Mouse (Mus musculus) MEL (cell line): ENCODE data around the gene D630039A03Rik. TPM values are rescaled to one million over a fixed set of nuclear protein-coding genes. Genes with fewer than 3 reads are reported as not detected.

Experiments
- DNase-seq: peaks from one replicate; pipeline ENCODE4 v3.0.0; 2011; ENCODE audit warnings: low read depth, low spot score
- H3K27ac ChIP-seq: 2 replicates; pipeline ENCODE4 v1.5.1; 2012; ENCODE audit warnings: low read depth, mild to moderate bottlenecking, control low read depth, low read length, moderate library complexity; ENCODE audit not compliant: control insufficient read depth
- H3K27me3 ChIP-seq, 2 experiments: fragments of 150-350 bp in 1 of 2; sonication (generic) in 1 of 2; 2 replicates each; pipeline ENCODE4 v1.6.1; 2012; ENCODE audit warnings: low read length in 2 of 2, mild to moderate bottlenecking in 2 of 2, improper control_type of control experiment in 1 of 2, moderate library complexity in 1 of 2; ENCODE audit not compliant: insufficient read depth in 2 of 2, control insufficient read depth in 1 of 2
- H3K36me3 ChIP-seq, 2 experiments: 2 replicates each; pipeline ENCODE4 v1.6.1; 2012 to 2014; ENCODE audit warnings: low read length in 2 of 2, improper control_type of control experiment in 1 of 2, inconsistent platforms in 1 of 2, mild to moderate bottlenecking in 1 of 2; ENCODE audit not compliant: insufficient read depth in 2 of 2, control insufficient read depth in 1 of 2
- H3K4me1 ChIP-seq, 2 experiments: fragments of 150-350 bp in 1 of 2; sonication (generic) in 1 of 2; 2 replicates each; pipeline ENCODE4 v1.6.1; 2012; ENCODE audit warnings: low read length in 2 of 2, improper control_type of control experiment in 1 of 2, mild to moderate bottlenecking in 1 of 2; ENCODE audit not compliant: insufficient read depth in 2 of 2, control insufficient read depth in 1 of 2
- H3K4me3 ChIP-seq, 2 experiments: fragments of 150-350 bp in 1 of 2; sonication (generic) in 1 of 2; 2 replicates each; pipeline ENCODE4 v1.5.1; 2012; ENCODE audit warnings: low read depth in 2 of 2, low read length in 2 of 2, mild to moderate bottlenecking in 2 of 2, moderate library complexity in 2 of 2, control low read depth in 1 of 2, improper control_type of control experiment in 1 of 2; ENCODE audit not compliant: control insufficient read depth in 1 of 2, insufficient read depth in 1 of 2
- H3K79me2 ChIP-seq: 2 replicates; pipeline ENCODE4 v1.6.1; 2012; ENCODE audit warnings: mild to moderate bottlenecking, low read length, moderate library complexity; ENCODE audit not compliant: control insufficient read depth, poor library complexity, insufficient read depth
- H3K9ac ChIP-seq: 2 replicates; pipeline ENCODE4 v1.6.1; 2012; ENCODE audit warnings: low read depth, mild to moderate bottlenecking, control low read depth, low read length, moderate library complexity; ENCODE audit not compliant: control insufficient read depth, poor library complexity, severe bottlenecking
- H3K9me3 ChIP-seq: fragments of 150-350 bp; sonication (generic); replicated peaks from 2 replicates; pipeline ENCODE4 v1.6.1; 2012; ENCODE audit warnings: mild to moderate bottlenecking, low read length, improper control_type of control experiment, moderate library complexity; ENCODE audit not compliant: insufficient read depth
- BHLHE40 ChIP-seq: IDR thresholded peaks from 2 replicates; pipeline ENCODE4 v1.6.1; 2012; ENCODE audit warnings: low read depth, mild to moderate bottlenecking, inconsistent platforms, low read length, improper control_type of control experiment, borderline replicate concordance
- CHD1 ChIP-seq: IDR thresholded peaks from 2 replicates; pipeline ENCODE4 v1.6.1; 2012; ENCODE audit warnings: low read depth, mild to moderate bottlenecking, inconsistent platforms, low read length, improper control_type of control experiment
- CHD2 ChIP-seq: IDR thresholded peaks from 2 replicates; pipeline ENCODE4 v1.6.1; 2011; ENCODE audit warnings: low read length, improper control_type of control experiment
- CTCF ChIP-seq, 3 experiments: IDR thresholded peaks in 2 of 3; conservative IDR thresholded peaks in 1 of 3; 2 replicates each; pipeline ENCODE4 v1.5.1; 2011 to 2012; ENCODE audit warnings: low read length in 3 of 3, low read depth in 2 of 3, mild to moderate bottlenecking in 2 of 3, improper control_type of control experiment in 1 of 3, inconsistent platforms in 1 of 3, mixed read lengths in 1 of 3, moderate library complexity in 1 of 3; ENCODE audit not compliant: control insufficient read depth in 1 of 3, insufficient read depth in 1 of 3, poor library complexity in 1 of 3, severe bottlenecking in 1 of 3
- EP300 ChIP-seq, 2 experiments: IDR thresholded peaks; 2 replicates each; pipeline ENCODE4 v1.6.1; 2011; ENCODE audit warnings: improper control_type of control experiment in 2 of 2, low read length in 2 of 2, low read depth in 1 of 2, mild to moderate bottlenecking in 1 of 2
- GATA1 ChIP-seq: IDR thresholded peaks from 2 replicates; pipeline ENCODE4 v1.6.1; 2011; ENCODE audit warnings: low read depth, low read length, improper control_type of control experiment
- HCFC1 ChIP-seq: IDR thresholded peaks from 2 replicates; pipeline ENCODE4 v1.6.1; 2012; ENCODE audit warnings: low read depth, mild to moderate bottlenecking, inconsistent platforms, low read length, improper control_type of control experiment, moderate library complexity
- JUND ChIP-seq: IDR thresholded peaks from 2 replicates; pipeline ENCODE4 v1.6.1; 2011; ENCODE audit warnings: low read depth, mild to moderate bottlenecking, improper control_type of control experiment, low read length
- MAX ChIP-seq: IDR thresholded peaks from 2 replicates; pipeline ENCODE4 v1.6.1; 2011; ENCODE audit warnings: low read length, improper control_type of control experiment
- MAZ ChIP-seq: IDR thresholded peaks from 2 replicates; pipeline ENCODE4 v1.6.1; 2012; ENCODE audit warnings: low read depth, mild to moderate bottlenecking, inconsistent platforms, low read length, improper control_type of control experiment
- MYB ChIP-seq: IDR thresholded peaks from 2 replicates; pipeline ENCODE4 v1.6.1; 2011; ENCODE audit warnings: mild to moderate bottlenecking, low read depth, low read length, improper control_type of control experiment
- MYC ChIP-seq: IDR thresholded peaks from 2 replicates; pipeline ENCODE4 v1.6.1; 2011; ENCODE audit warnings: low read depth, mild to moderate bottlenecking, low read length, improper control_type of control experiment, moderate library complexity
- POLR2AphosphoS2 ChIP-seq: IDR thresholded peaks from 2 replicates; pipeline ENCODE4 v1.6.1; 2011; ENCODE audit warnings: low read length, improper control_type of control experiment
- POLR2AphosphoS5 ChIP-seq: IDR thresholded peaks from 2 replicates; pipeline ENCODE4 v1.6.1; 2012; ENCODE audit warnings: low read depth, borderline replicate concordance, mild to moderate bottlenecking, inconsistent platforms, low read length, moderate library complexity, mixed read lengths
- RAD21 ChIP-seq: IDR thresholded peaks from 2 replicates; pipeline ENCODE4 v1.6.1; 2011; ENCODE audit warnings: mild to moderate bottlenecking, low read depth, low read length, improper control_type of control experiment
- RCOR1 ChIP-seq: IDR thresholded peaks from 2 replicates; pipeline ENCODE4 v1.6.1; 2012; ENCODE audit warnings: low read depth, mild to moderate bottlenecking, inconsistent platforms, low read length, improper control_type of control experiment
- SMC3 ChIP-seq: IDR thresholded peaks from 2 replicates; pipeline ENCODE4 v1.6.1; 2011; ENCODE audit warnings: low read depth, low read length, improper control_type of control experiment
- TAL1 ChIP-seq: IDR thresholded peaks from 2 replicates; pipeline ENCODE4 v1.6.1; 2012; ENCODE audit warnings: mild to moderate bottlenecking, inconsistent platforms, low read length, moderate library complexity, mixed read lengths
- UBTF ChIP-seq: IDR thresholded peaks from 2 replicates; pipeline ENCODE4 v1.6.1; 2012; ENCODE audit warnings: low read depth, mild to moderate bottlenecking, inconsistent platforms, low read length, improper control_type of control experiment, moderate library complexity, borderline replicate concordance; ENCODE audit not compliant: insufficient read depth
- USF2 ChIP-seq, 2 experiments: IDR thresholded peaks; 2 replicates each; pipeline ENCODE4 v1.6.1; 2011 to 2012; ENCODE audit warnings: improper control_type of control experiment in 2 of 2, low read length in 2 of 2, borderline replicate concordance in 1 of 2, inconsistent platforms in 1 of 2, low read depth in 1 of 2, mild to moderate bottlenecking in 1 of 2; ENCODE audit not compliant: insufficient read depth in 1 of 2
- ZC3H11A ChIP-seq: IDR thresholded peaks from 2 replicates; pipeline ENCODE4 v1.6.1; 2012; ENCODE audit warnings: low read depth, mild to moderate bottlenecking, inconsistent platforms, low read length, improper control_type of control experiment
- ZKSCAN1 ChIP-seq: IDR thresholded peaks from 2 replicates; pipeline ENCODE4 v1.6.1; 2012; ENCODE audit warnings: low read depth, mild to moderate bottlenecking, inconsistent platforms, low read length, improper control_type of control experiment, moderate library complexity
- ZMIZ1 ChIP-seq: IDR thresholded peaks from 2 replicates; pipeline ENCODE4 v1.6.1; 2012; ENCODE audit warnings: low read depth, mild to moderate bottlenecking, inconsistent platforms, low read length, improper control_type of control experiment, moderate library complexity
- polyA plus RNA-seq, 2 experiments: library from polyadenylated mRNA; stranded (reverse) in 1 of 2; unstranded in 1 of 2; fragments of >175 nt in 1 of 2; fragments of >200 nt in 1 of 2; gene quantifications; 2 replicates each; pipeline versions ENCODE4 v1.2.1 to v1.2.4; 2012; ENCODE audit warnings: low replicate concordance in 2 of 2, low read depth in 1 of 2; ENCODE audit not compliant: insufficient read length in 2 of 2, insufficient read depth in 1 of 2, missing spikeins in 1 of 2
- total RNA-seq: library from RNA; depleted of rRNA; stranded (reverse); fragments of 300-350 nt; gene quantifications from 2 replicates; pipeline ENCODE4 v1.2.3, GENCODE M21; 2012

The D630039A03Rik gene
- total and polyA plus RNA-seq, 3 experiments = not detected

DNA sequence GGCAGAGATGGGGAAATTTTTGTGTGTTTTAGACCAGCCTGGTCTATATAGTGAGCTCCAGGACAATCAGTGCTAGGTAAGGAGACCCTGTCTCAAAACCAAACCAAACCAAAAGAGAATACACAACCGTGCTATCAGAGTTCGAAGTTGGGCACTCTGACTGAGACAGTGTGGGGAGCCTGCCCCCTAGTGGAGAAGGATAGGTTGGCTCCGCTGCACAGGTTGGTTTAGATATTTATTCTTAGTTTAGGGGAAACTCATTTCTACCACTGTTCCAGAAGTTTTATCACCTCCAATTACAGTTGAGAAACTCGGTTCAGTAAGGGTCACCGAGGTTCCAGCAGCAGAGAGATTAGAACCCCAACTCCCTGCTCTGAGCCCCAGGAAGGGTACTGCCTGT, 11.9 kb downstream of the D630039A03Rik start:
- no peaks in the 10 kb centered on the region; a peak in 1 of 4 replicates for H3K36me3 ChIP-seq
- H3K27ac ChIP-seq = no peak overlapping the region
- no peaks in the 10 kb centered on the region for H3K9me3 ChIP-seq
- H3K4me1 ChIP-seq = 0 out of 4 replicates have a peak, but pooled peaks cover 0 to 3% of the 10 kb centered on the region in 2 experiments
- peak; percentile 92 for TF ChIP-seq RAD21
- TF ChIP-seq MAX = no peak
- 0 out of 2 replicates have a peak, but pooled peaks have one; percentile 26 for TF ChIP-seq MYC
- TF ChIP-seq BHLHE40 = peak; percentile 50; the same call in 1 of the 2 replicates
- peak; percentile 81 for TF ChIP-seq ZC3H11A
- TF ChIP-seq CTCF (IDR thresholded peaks at IDR 0.05 in 2 of 3, conservative IDR thresholded peaks at IDR 0.05 in 1 of 3; ENCODE audit: control insufficient read depth in 1 of 3, insufficient read depth in 1 of 3, low read depth in 2 of 3, low read length in 3 of 3, poor library complexity in 1 of 3, severe bottlenecking in 1 of 3) = peak; percentile 89 to 93 (median 92)
- TF ChIP-seq SMC3 = peak; percentile 86
- TF ChIP-seq GATA1 = no peak
- H3K79me2 ChIP-seq = no peaks in the 10 kb centered on the region
- H3K27me3 ChIP-seq = peaks cover 9 to 10% of the 10 kb centered on the region in 2 experiments
- peak; percentile 75 for DNase-seq
- no peak overlapping the region for H3K9ac ChIP-seq
- H3K4me3 ChIP-seq = 0 out of 4 replicates have a peak overlapping the region, but pooled peaks of 1 of the 2 experiments have one; percentile 28

DNA sequence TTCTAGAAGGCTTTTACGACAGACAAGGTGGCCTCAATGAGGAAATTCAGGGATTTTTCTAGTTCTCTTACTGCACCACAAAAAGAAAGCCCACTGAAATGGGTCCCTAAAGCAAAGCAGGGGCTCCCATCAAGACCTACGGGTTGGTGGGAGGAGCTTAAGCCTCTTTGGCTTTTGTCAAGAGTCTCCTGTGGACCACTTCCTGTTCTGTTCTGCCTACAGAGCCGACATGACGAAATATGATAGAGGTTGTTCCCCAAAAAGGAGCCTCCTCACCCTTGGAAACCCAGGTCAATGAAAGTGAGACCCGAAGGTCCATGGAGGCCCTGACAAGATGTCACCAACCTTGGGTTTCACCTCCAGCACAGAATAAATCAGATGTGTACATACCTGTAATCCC, 13.5 kb downstream of the D630039A03Rik start:
- no peaks in the 10 kb centered on the region for H3K79me2 ChIP-seq
- H3K4me1 ChIP-seq = 0 out of 4 replicates have a peak, but pooled peaks cover 0 to 3% of the 10 kb centered on the region in 2 experiments
- TF ChIP-seq TAL1 (no peak), MAZ (no peak), RAD21 (no peak), JUND (no peak), ZMIZ1 (no peak), EP300 (IDR thresholded peaks at IDR 0.05; ENCODE audit: low read depth in 1 of 2, low read length in 2 of 2) (no peak), HCFC1 (no peak), RCOR1 (no peak), CHD2 (no peak), POLR2AphosphoS2 (no peak), UBTF (no peak), USF2 (IDR thresholded peaks at IDR 0.05; ENCODE audit: borderline replicate concordance in 1 of 2, insufficient read depth in 1 of 2, low read depth in 1 of 2, low read length in 2 of 2) (no peak), ZKSCAN1 (no peak), POLR2AphosphoS5 (no peak), CTCF (IDR thresholded peaks at IDR 0.05 in 2 of 3, conservative IDR thresholded peaks at IDR 0.05 in 1 of 3; ENCODE audit: control insufficient read depth in 1 of 3, insufficient read depth in 1 of 3, low read depth in 2 of 3, low read length in 3 of 3, poor library complexity in 1 of 3, severe bottlenecking in 1 of 3) (no peak), CHD1 (no peak), MYC (no peak), MYB (no peak)
- no peaks in the 10 kb centered on the region; a peak in 1 of 4 replicates for H3K36me3 ChIP-seq
- peak; percentile 39 for DNase-seq
- H3K4me3 ChIP-seq = no peak overlapping the region
- peaks cover 2 to 7% of the 10 kb centered on the region in 2 experiments; a peak in 3 of 4 replicates for H3K27me3 ChIP-seq
- H3K27ac ChIP-seq = no peak overlapping the region
- no peak overlapping the region for H3K9ac ChIP-seq
- no peaks in the 10 kb centered on the region for H3K9me3 ChIP-seq
